Mouse (Mus musculus): ENCODE data around the gene Ap4e1.

Ap4e1 gene

GRCm38 (mm10) chr2:127008469-127008998 lies at the start of gene Ap4e1:
Gene Ap4e1 (plus strand): TSS chr2:127008717.
- peak; percentile 90 to 97 for DNase-seq

GRCm38 (mm10) chr2:126961696-126962095 lies 46.8 kb upstream of the Ap4e1 start:
- DNase-seq, result no peak

GRCm38 (mm10) chr2:126977428-126977827 lies 31.1 kb upstream of the Ap4e1 start:
- no peak for DNase-seq

- DNase-seq, result no peak
These were observed 25.3 kb upstream of the Ap4e1 start for GRCm38 (mm10) chr2:126983221-126983620.

GRCm38 (mm10) chr2:126989919-126990318 lies 18.6 kb upstream of the Ap4e1 start:
- DNase-seq, result no peak

- no peak for DNase-seq
These were observed 15.8 kb upstream of the Ap4e1 start for GRCm38 (mm10) chr2:126992742-126993141.

- DNase-seq, result no peak
These were observed 13.9 kb upstream of the Ap4e1 start for GRCm38 (mm10) chr2:126994384-126995166.

- DNase-seq, result peak; percentile 45 to 66
These were observed 11.8 kb upstream of the Ap4e1 start for GRCm38 (mm10) chr2:126996737-126997136.

GRCm38 (mm10) chr2:126998219-126998618 lies 10.3 kb upstream of the Ap4e1 start:
- no peak for DNase-seq

- DNase-seq, result no peak
These were observed 7.9 kb upstream of the Ap4e1 start for GRCm38 (mm10) chr2:127000406-127001324.

- no peak for DNase-seq
These were observed 4.5 kb upstream of the Ap4e1 start for GRCm38 (mm10) chr2:127004046-127004445.

GRCm38 (mm10) chr2:127006634-127007370 lies 1.7 kb upstream of the Ap4e1 start:
- peak; percentile 41 to 47 for DNase-seq

- no peak for DNase-seq
These were observed 1.0 kb upstream of the Ap4e1 start for GRCm38 (mm10) chr2:127007509-127007908.

GRCm38 (mm10) chr2:127035006-127035605 lies 26.6 kb downstream of the Ap4e1 start:
- no peak for DNase-seq

- DNase-seq, result no peak
These were observed 28.8 kb downstream of the Ap4e1 start for GRCm38 (mm10) chr2:127037299-127037698.

GRCm38 (mm10) chr2:127061471-127061870 lies 53.0 kb downstream of the Ap4e1 start:
- DNase-seq, result no peak

GRCm38 (mm10) chr2:127068806-127069205 lies 60.3 kb downstream of the Ap4e1 start:
- no peak for DNase-seq

- DNase-seq, result peak; percentile 7 to 9
These were observed 61.4 kb downstream of the Ap4e1 start for GRCm38 (mm10) chr2:127069781-127070434.

GRCm38 (mm10) chr2:127070435-127070841 lies 61.9 kb downstream of the Ap4e1 start, which contains the start of gene Blvra:
Gene Blvra (plus strand): TSS chr2:127070665.
- peak; percentile 89 to 95 for DNase-seq

GRCm38 (mm10) chr2:127070879-127071278 lies 62.4 kb downstream of the Ap4e1 start:
- no peak for DNase-seq

- no peak for DNase-seq
These were observed 65.6 kb downstream of the Ap4e1 start for GRCm38 (mm10) chr2:127074116-127074515.

- DNase-seq, result no peak
These were observed 69.1 kb downstream of the Ap4e1 start for GRCm38 (mm10) chr2:127077611-127078010.

Measured in cerebellum, adult 18-20 months (tissue).